Mouse (Mus musculus) cerebellum, adult 9-10 months (tissue): ENCODE measurements at regions not wholly inside any gene's neighbourhood (a gene's known extent, or its start where the extent isn't known, plus 50 kb on each side); places are given as distances from the start of the nearest gene placed in this dataset.

Experiments
- DNase-seq: peaks from one replicate; pipeline ENCODE4 v3.0.0; 2022

- no peak for DNase-seq
Measured at GRCm38 (mm10) chr1:90289732-90290215, 86.0 kb downstream of the Ackr3 start.

DNA sequence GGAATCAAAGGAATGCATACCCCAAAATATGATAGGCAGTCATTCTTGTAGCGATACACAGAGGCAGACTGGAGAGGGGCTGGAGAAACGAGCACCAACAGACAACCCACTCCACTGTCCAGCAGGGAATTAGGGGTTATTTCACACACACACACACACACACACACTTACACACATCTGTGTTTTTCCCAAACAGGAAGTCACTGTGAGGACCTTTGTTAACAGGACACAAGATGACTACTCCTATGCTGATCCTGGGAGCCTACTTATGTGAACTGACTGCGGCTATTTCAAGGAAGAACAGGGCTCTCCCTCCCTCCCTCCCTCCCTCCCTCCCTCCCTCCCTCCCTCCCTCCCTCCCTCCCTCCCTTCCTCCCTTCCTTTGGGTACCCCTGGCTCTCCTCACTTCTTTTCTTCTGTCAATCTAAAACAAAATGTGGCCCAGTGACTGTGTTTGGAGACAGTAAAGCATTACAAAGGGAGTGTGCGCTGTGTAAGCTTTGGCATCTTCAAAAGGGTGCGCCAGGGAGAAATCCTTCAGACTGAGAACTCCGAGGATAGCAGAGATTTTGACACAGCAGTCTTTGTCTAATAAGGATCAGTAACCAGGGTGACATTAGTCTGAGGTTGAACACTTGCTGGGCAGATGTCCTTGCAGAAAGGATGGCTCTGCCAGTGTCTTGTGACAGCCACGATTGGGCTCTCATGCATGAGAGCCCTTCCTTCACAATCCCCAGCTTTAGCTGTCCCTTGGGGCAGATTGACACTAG is 86.8 kb downstream of the Ackr3 start:
- DNase-seq: no peak

DNA sequence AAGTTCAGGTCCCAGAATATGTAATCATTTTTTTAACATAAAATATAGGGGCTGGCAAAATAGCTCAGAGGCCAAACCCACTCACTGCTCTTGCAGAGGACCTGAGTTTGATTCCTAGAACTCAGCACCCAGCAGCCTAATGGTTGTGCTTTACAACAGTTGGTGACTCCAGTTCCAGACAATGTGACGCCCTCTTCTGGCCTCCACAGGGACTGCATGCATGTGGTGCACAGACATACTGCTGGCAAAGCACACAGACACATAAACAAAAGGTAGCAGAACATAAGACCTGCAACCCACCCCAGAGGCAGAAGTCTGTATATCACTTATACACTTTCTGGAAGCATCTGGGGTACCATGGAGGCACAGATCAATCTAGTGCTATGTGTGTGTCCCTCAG is 87.5 kb downstream of the Ackr3 start:
- DNase-seq: no peak

DNA sequence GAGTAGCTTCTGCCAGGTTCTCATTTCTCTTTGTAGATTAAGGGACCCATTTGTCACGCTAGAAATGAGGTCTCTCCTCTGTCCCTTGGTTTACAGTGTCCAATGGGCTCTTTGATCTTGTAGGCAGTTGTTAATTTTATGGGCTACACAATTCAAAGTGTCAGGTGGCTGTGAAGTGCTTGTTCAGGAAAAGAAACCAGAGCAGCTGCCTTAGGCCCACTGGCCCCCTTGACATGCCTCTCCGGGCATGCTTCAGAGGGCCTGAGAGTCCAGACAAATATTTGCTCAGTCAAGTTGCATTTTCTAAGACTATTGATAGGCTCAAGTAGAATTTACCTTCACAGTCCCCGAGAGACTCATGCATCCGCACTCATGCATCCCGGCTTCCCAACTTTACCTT is 94.0 kb downstream of the Ackr3 start:
- DNase-seq: no peak

GRCm38 (mm10) chr1:90300229-90300628 is 96.4 kb downstream of the Ackr3 start:
- no peak for DNase-seq

DNA sequence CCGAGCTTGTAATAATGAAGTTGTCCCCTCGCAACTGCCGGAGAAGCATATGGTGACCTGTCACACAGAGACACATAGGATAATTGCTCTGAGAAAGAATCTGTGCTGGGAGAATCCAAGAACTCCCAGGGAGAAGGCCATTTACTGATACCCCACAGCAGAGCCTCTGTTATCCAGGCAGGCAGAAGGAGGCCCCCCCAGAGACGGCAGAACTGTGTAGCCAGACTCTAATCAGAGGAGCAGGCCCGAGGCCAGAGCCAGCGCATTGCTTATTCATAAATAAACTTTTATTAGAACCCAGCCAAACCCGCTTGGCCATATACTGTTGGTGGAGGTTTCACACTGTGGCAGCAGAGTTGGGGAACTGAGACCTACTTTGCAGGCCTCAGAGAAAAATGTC is 100.6 kb downstream of the Ackr3 start:
- no peak for DNase-seq

DNA sequence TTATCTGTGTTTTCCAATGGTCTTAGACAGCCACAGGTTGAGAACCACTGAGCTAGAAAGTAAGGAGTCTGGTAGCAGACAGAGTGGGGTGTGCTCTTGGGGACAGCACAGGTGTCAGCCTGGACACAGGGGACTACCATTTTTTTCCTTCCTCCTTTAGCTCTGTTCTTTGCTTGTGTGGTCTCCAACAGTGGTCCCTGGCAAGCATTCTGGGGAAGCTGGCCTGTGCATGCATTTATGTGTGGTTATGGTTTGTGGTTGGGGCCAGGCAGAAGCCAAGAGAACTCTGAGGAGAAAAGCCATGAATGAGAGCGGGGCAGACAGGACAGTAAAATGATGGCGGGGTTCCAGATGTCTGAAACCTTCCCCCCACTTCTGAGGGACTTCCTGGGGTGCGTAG is 107.2 kb downstream of the Ackr3 start:
- DNase-seq: no peak

- no peak for DNase-seq
Measured at GRCm38 (mm10) chr1:90311649-90312442, 108.1 kb downstream of the Ackr3 start.

DNA sequence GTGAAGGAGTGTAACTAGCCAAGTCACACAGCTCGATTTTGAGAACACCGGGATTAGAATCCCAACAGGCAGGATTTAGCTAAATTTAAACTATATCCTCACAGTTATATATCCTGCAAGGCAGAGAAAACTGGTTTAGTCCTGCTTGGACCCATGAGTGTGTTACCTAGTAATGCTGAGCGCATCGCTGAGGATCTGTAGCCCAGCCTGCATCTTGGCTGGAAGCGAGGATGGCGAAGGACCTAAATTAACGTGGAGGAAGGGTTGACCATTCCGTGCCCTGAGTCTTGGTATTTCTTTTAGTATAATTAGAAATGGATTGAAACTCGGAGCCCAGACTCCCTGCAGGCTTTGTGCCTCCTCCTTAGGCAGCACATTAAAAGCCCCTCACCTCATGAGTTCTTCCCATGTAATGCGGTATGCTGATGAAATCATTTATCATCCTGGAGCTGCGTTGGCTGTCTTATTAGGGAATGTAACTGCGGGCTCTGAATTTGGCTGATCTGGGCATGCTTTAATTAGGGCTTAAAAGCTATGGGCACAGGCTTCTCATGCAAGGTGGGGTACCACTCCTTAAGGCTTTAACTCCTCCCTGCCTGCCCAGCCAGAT is 110.1 kb downstream of the Ackr3 start:
- no peak for DNase-seq

DNA sequence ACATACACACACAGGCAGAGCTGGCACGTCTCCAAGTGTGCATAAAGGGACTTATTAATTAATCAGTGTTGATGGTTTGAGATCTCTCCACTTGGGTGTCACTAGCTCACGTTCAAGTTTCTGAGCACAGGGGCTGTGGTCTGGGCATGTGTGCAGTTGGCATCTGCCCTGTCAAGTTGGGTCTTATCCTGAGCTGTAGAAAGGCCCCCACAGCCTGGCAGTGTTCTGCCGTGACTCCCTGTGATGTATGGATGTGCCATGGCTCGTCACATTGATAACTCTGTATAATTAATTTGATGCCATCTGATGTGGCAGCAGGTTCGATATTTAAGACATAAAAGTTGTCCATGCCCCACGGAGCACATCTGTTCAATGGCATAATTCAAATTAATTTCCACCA is 114.1 kb downstream of the Ackr3 start:
- DNase-seq: no peak

- no peak for DNase-seq
Measured at GRCm38 (mm10) chr1:90318502-90318901, 114.7 kb downstream of the Ackr3 start.

DNA sequence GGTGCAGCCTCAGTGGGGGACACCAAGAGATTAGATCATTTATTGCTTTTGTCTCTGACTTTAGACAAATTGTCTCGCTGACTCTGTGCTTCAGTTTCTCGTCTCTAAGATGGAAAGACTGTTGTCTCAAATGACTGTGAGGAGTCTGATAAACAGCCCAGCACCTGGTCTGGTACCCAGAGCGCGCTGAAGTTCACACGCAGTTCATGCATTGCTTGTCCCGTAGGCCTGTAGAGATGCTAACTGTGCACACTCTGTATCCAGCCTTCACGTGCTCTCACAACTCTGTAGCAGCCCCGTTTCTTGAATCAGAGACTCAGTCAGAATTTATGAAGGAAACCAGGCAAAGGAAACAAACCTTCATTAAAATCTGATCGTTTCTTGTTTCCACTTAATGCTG is 116.7 kb downstream of the Ackr3 start:
- no peak for DNase-seq

GRCm38 (mm10) chr1:90321501-90321900 is 117.7 kb downstream of the Ackr3 start:
- no peak for DNase-seq

GRCm38 (mm10) chr1:90327237-90327636 is 123.5 kb downstream of the Ackr3 start:
- no peak for DNase-seq

- DNase-seq: no peak
Measured at GRCm38 (mm10) chr1:90332531-90332930, 128.8 kb downstream of the Ackr3 start.

- DNase-seq: no peak
Measured at GRCm38 (mm10) chr1:90333676-90334430, 130.1 kb downstream of the Ackr3 start.

GRCm38 (mm10) chr1:90335001-90335747 is 131.4 kb downstream of the Ackr3 start:
- no peak for DNase-seq

GRCm38 (mm10) chr1:90337876-90338316 is 134.1 kb downstream of the Ackr3 start:
- DNase-seq: no peak

GRCm38 (mm10) chr1:90342346-90342745 is 138.6 kb downstream of the Ackr3 start:
- DNase-seq: no peak

GRCm38 (mm10) chr1:90343492-90343891 is 139.7 kb downstream of the Ackr3 start:
- DNase-seq: no peak

GRCm38 (mm10) chr1:90347032-90347431 is 143.3 kb downstream of the Ackr3 start:
- DNase-seq: no peak

GRCm38 (mm10) chr1:90349611-90350010 is 145.8 kb downstream of the Ackr3 start:
- peak; percentile 82 for DNase-seq
